Mouse (Mus musculus): ENCODE results near the gene Slc37a1. TPM values are rescaled to one million over a fixed set of nuclear protein-coding genes. Genes with fewer than 3 reads are reported as not detected.

The Slc37a1 gene
- total and polyA plus RNA-seq, 3 experiments = 1.9 to 6.6 (median 2.2) TPM

- Histone ChIP-seq H3K27ac (ENCODE audit: insufficient read depth, low read depth) (no peak overlapping the region), H3K4me3 (replicated peaks in 1 of 3; ENCODE audit: low read depth in 2 of 3, low read length in 2 of 3, poor library complexity in 1 of 3) (no peak overlapping the region), H3K4me2 (ENCODE audit: insufficient read depth, low read depth, poor library complexity, severe bottlenecking) (no peak overlapping the region), H3K4me1 (ENCODE audit: control insufficient read depth in 1 of 2, insufficient read depth in 2 of 2) (peaks cover 4 to 45% of the 10 kb centered on the region in 2 experiments), H3K9ac (ENCODE audit: insufficient read depth, low read depth) (no peak overlapping the region), H3K27me3 (replicated peaks) (peaks cover 16% of the 10 kb centered on the region), H3K36me3 (replicated peaks in 1 of 2; ENCODE audit: control insufficient read depth in 1 of 2, insufficient read depth in 1 of 2, low read length in 1 of 2) (no peaks in the 10 kb centered on the region), H3K9me3 (replicated peaks; ENCODE audit: low read length) (peaks cover 7% of the 10 kb centered on the region), H3K79me2 (replicated peaks; ENCODE audit: control insufficient read depth, extremely low read depth, insufficient read depth, poor library complexity, severe bottlenecking) (no peaks in the 10 kb centered on the region)
- no peak for TF ChIP-seq JUND (conservative IDR thresholded peaks at IDR 0.05; ENCODE audit: low read depth, low read length)
- no peak for TF ChIP-seq RAD21 (IDR thresholded peaks at IDR 0.05; ENCODE audit: low read depth, low read length)
- TF ChIP-seq USF2 (conservative IDR thresholded peaks at IDR 0.05; ENCODE audit: low read depth, low read length) = no peak
- no peak for DNase-seq (ENCODE audit: extremely low read depth)
- dilution Hi-C loops (cut with MboI; ENCODE audit: extremely low pct_ligation_motif_present, extremely low pct_unique_long_range_greater_than_20kb, low sequenced_read_pairs) (no loop called here), in situ Hi-C loops (cut with MboI; ENCODE audit: low pct_ligation_motif_present, low pct_unique_long_range_greater_than_20kb, low sequenced_read_pairs) (no loop called here)
Observed at GRCm38 (mm10) chr17:31266321-31266950, 20.2 kb upstream of the Slc37a1 start.

GRCm38 (mm10) chr17:31267138-31267537 is 19.5 kb upstream of the Slc37a1 start:
- Histone ChIP-seq H3K9me3 (replicated peaks; ENCODE audit: low read length) (peaks cover 7% of the 10 kb centered on the region), H3K4me1 (ENCODE audit: control insufficient read depth in 1 of 2, insufficient read depth in 2 of 2) (peaks cover 3 to 39% of the 10 kb centered on the region in 2 experiments), H3K36me3 (replicated peaks in 1 of 2; ENCODE audit: control insufficient read depth in 1 of 2, insufficient read depth in 1 of 2, low read length in 1 of 2) (no peaks in the 10 kb centered on the region), H3K9ac (ENCODE audit: insufficient read depth, low read depth) (no peak overlapping the region), H3K79me2 (replicated peaks; ENCODE audit: control insufficient read depth, extremely low read depth, insufficient read depth, poor library complexity, severe bottlenecking) (no peaks in the 10 kb centered on the region), H3K4me3 (replicated peaks in 1 of 3; ENCODE audit: low read depth in 2 of 3, low read length in 2 of 3, poor library complexity in 1 of 3) (no peak overlapping the region), H3K27me3 (replicated peaks) (peaks cover 14% of the 10 kb centered on the region), H3K27ac (ENCODE audit: insufficient read depth, low read depth) (no peak overlapping the region), H3K4me2 (ENCODE audit: insufficient read depth, low read depth, poor library complexity, severe bottlenecking) (no peak overlapping the region)
- in situ Hi-C loops (cut with MboI; ENCODE audit: low pct_ligation_motif_present, low pct_unique_long_range_greater_than_20kb, low sequenced_read_pairs) (no loop called here), dilution Hi-C loops (cut with MboI; ENCODE audit: extremely low pct_ligation_motif_present, extremely low pct_unique_long_range_greater_than_20kb, low sequenced_read_pairs) (no loop called here)
- TF ChIP-seq POLR2AphosphoS2 (IDR thresholded peaks at IDR 0.05; ENCODE audit: low read depth, low read length) (no peak), UBTF (IDR thresholded peaks at IDR 0.05; ENCODE audit: low read depth, low read length) (no peak), ELF1 (IDR thresholded peaks at IDR 0.05; ENCODE audit: low read depth, low read length) (no peak), NELFE (IDR thresholded peaks at IDR 0.05; ENCODE audit: low read depth, low read length) (no peak), GABPA (IDR thresholded peaks at IDR 0.05; ENCODE audit: insufficient replicate concordance, low read depth, low read length) (no peak), RAD21 (IDR thresholded peaks at IDR 0.05; ENCODE audit: low read depth, low read length) (no peak), POLR2A (IDR thresholded peaks at IDR 0.05; ENCODE audit: low read depth, low read length) (no peak), CTCF (conservative IDR thresholded peaks at IDR 0.05 in 1 of 2, IDR thresholded peaks at IDR 0.05 in 1 of 2; ENCODE audit: low read depth in 2 of 2, low read length in 2 of 2) (no peak), KAT2A (IDR thresholded peaks at IDR 0.05; ENCODE audit: insufficient replicate concordance, low read length) (no peak), MAFK (IDR thresholded peaks at IDR 0.05; ENCODE audit: insufficient replicate concordance, low read length) (no peak), E2F4 (IDR thresholded peaks at IDR 0.05; ENCODE audit: insufficient replicate concordance, low read depth, low read length) (no peak), NRF1 (IDR thresholded peaks at IDR 0.05; ENCODE audit: low read depth, low read length) (no peak), PAX5 (IDR thresholded peaks at IDR 0.05; ENCODE audit: low read length) (no peak), SMC3 (IDR thresholded peaks at IDR 0.05; ENCODE audit: low read depth, low read length) (no peak), MXI1 (IDR thresholded peaks at IDR 0.05; ENCODE audit: low read depth, low read length) (no peak)
- DNase-seq (ENCODE audit: extremely low read depth) = no peak
